Mouse (Mus musculus): ENCODE results near the gene Slc7a10.

DNA sequence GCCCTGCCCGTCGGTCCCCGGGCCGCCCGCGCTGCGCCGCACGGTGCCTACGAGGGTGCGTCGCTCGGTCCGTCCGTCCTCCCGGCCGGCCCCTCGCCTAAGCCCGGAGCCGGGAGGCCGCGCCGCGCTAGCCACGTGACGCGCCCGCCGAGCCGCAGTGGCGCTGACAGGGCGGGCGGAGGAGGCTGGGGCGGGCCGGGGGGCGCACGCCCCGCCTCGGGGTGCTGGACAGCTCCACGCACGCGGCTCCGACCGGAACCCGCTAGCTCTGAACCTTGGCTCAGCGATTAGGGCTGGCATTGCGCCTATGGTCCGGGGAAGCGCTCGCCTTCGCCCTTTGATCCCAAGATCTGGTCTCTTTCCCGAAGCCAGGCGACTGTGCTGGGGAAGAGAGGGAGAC is 29.0 kb downstream of the Slc7a10 start, which contains the start of gene Lrp3:
- TF ChIP-seq CTCF (conservative IDR thresholded peaks at IDR 0.05; ENCODE audit: low read length) (no peak), NANOG (IDR thresholded peaks at IDR 0.05; ENCODE audit: borderline replicate concordance, low read length) (no peak), POU5F1 (IDR thresholded peaks at IDR 0.05; ENCODE audit: borderline replicate concordance, low read length) (no peak)

Data from E14TG2a.4 (cell line).